Mouse (Mus musculus): Measurements from ENCODE around the gene Syn1. TPM values are rescaled to one million over a fixed set of nuclear protein-coding genes. Genes with fewer than 3 reads are reported as not detected.

The Syn1 gene
- polyA plus RNA-seq, 1 experiment from 2014 or later = 0.20 TPM

Small RNA genes lying within 50 kb of the gene (microRNA-seq; reads per million reads assigned to microRNA genes)
- not detected for gene Gm24824
- gene Mir5617 = not detected

Other genes with a start within 250 kb of the Syn1 start
- 125 and 142 TPM in 2 replicates for gene Cdk16, start 233.1 kb downstream of the Syn1 start, polyA plus RNA-seq (2016; fragmentation: Nextera tagmentation; extraction: Ambion mirVana)
- 49.5 and 60.6 TPM in 2 replicates for gene Usp11, start 217.1 kb downstream of the Syn1 start, polyA plus RNA-seq (2016; fragmentation: Nextera tagmentation; extraction: Ambion mirVana)
- 101 and 103 TPM in 2 replicates for gene Araf, start 123.2 kb downstream of the Syn1 start, polyA plus RNA-seq (2016; fragmentation: Nextera tagmentation; extraction: Ambion mirVana)
- 14.7 and 15.6 TPM in 2 replicates for gene Timp1, start 50.8 kb downstream of the Syn1 start, polyA plus RNA-seq (2016; fragmentation: Nextera tagmentation; extraction: Ambion mirVana)
- 2.9 and 3.6 TPM in 2 replicates for gene Cfp, start 10.6 kb upstream of the Syn1 start, polyA plus RNA-seq (2016; fragmentation: Nextera tagmentation; extraction: Ambion mirVana)
- 17.7 and 18.1 TPM in 2 replicates for gene Elk1, start 29.6 kb upstream of the Syn1 start, polyA plus RNA-seq (2016; fragmentation: Nextera tagmentation; extraction: Ambion mirVana)
- 57.4 and 60.6 TPM in 2 replicates for gene Uxt, start 41.0 kb upstream of the Syn1 start, polyA plus RNA-seq (2016; fragmentation: Nextera tagmentation; extraction: Ambion mirVana)
- 6.3 and 6.5 TPM in 2 replicates for gene Zfp182, start 141.3 kb upstream of the Syn1 start, polyA plus RNA-seq (2016; fragmentation: Nextera tagmentation; extraction: Ambion mirVana)
- not detected in 2 replicates for gene Spaca5, start 147.4 kb upstream of the Syn1 start, polyA plus RNA-seq (2016; fragmentation: Nextera tagmentation; extraction: Ambion mirVana)
- 1.1 and 1.6 TPM in 2 replicates for gene Zfp300, start 168.5 kb upstream of the Syn1 start, polyA plus RNA-seq (2016; fragmentation: Nextera tagmentation; extraction: Ambion mirVana)
- gene Ssxa1, start 194.8 kb upstream of the Syn1 start, polyA plus RNA-seq (2016; fragmentation: Nextera tagmentation; extraction: Ambion mirVana) = not detected in 2 replicates